Mouse (Mus musculus): ENCODE measurements around the gene Mrpl20. TPM values are rescaled to one million over a fixed set of nuclear protein-coding genes. Genes with fewer than 3 reads are reported as not detected.

Mrpl20 gene
- polyA plus RNA-seq, 1 experiment from 2014 or later, result 267 TPM

GRCm38 (mm10) chr4:155770626-155771025 lies 32.1 kb upstream of the Mrpl20 start:
- WGBS, result 45% methylated on average over 24 of the region's 24 CpGs
- peak overlapping the region; percentile 75; the same call in 1 of the 2 replicates for H3K27ac ChIP-seq (ENCODE audit: low read depth, low read length)

GRCm38 (mm10) chr4:155771706-155772105 lies 31.0 kb upstream of the Mrpl20 start:
- 79% methylated on average over 2 of the region's 2 CpGs for whole genome bisulfite sequencing
- Histone ChIP-seq H3K9ac (ENCODE audit: low read depth, low read length) (no peak overlapping the region), H3K4me1 (ENCODE audit: control insufficient read depth, insufficient read depth, low read depth, low read length) (peaks cover 29% of the 10 kb centered on the region), H3K27me3 (replicated peaks; ENCODE audit: control insufficient read depth, insufficient read depth, low read length) (peaks cover 11% of the 10 kb centered on the region), H3K36me3 (ENCODE audit: control insufficient read depth, insufficient read depth, low read length) (no peaks in the 10 kb centered on the region), H3K4me3 (ENCODE audit: low read length) (no peak overlapping the region), H3K9me3 (ENCODE audit: control insufficient read depth, low read length) (no peaks in the 10 kb centered on the region), H3K27ac (ENCODE audit: low read depth, low read length) (no peak overlapping the region), H3K4me2 (ENCODE audit: low read length) (no peak overlapping the region)
- no peak for ATAC-seq

More at GRCm38 (mm10) chr4:155770626-155771025, 32.1 kb upstream of the Mrpl20 start:
- peaks cover 11% of the 10 kb centered on the region for H3K27me3 ChIP-seq (replicated peaks; ENCODE audit: control insufficient read depth, insufficient read depth, low read length)
- H3K9ac ChIP-seq (ENCODE audit: low read depth, low read length), result peak overlapping the region; percentile 79
- no peaks in the 10 kb centered on the region for H3K36me3 ChIP-seq (ENCODE audit: control insufficient read depth, insufficient read depth, low read length)
- peak overlapping the region; percentile 48 for H3K4me3 ChIP-seq (ENCODE audit: low read length)
- peaks cover 25% of the 10 kb centered on the region for H3K4me1 ChIP-seq (ENCODE audit: control insufficient read depth, insufficient read depth, low read depth, low read length)
- H3K4me2 ChIP-seq (ENCODE audit: low read length), result peak overlapping the region; percentile 88
- H3K9me3 ChIP-seq (ENCODE audit: control insufficient read depth, low read length), result no peaks in the 10 kb centered on the region
- ATAC-seq, result no peak

GRCm38 (mm10) chr4:155772786-155773185 lies 29.9 kb upstream of the Mrpl20 start:
- no peaks in the 10 kb centered on the region for H3K36me3 ChIP-seq (ENCODE audit: control insufficient read depth, insufficient read depth, low read length)
- peaks cover 11% of the 10 kb centered on the region for H3K27me3 ChIP-seq (replicated peaks; ENCODE audit: control insufficient read depth, insufficient read depth, low read length)
- no peak overlapping the region for H3K4me3 ChIP-seq (ENCODE audit: low read length)
- no peaks in the 10 kb centered on the region for H3K9me3 ChIP-seq (ENCODE audit: control insufficient read depth, low read length)
- peaks cover 29% of the 10 kb centered on the region for H3K4me1 ChIP-seq (ENCODE audit: control insufficient read depth, insufficient read depth, low read depth, low read length)
- WGBS, result 84% methylated on average over 13 of the region's 13 CpGs
- no peak overlapping the region for H3K27ac ChIP-seq (ENCODE audit: low read depth, low read length)
- peak overlapping the region; percentile 34 for H3K4me2 ChIP-seq (ENCODE audit: low read length)
- no peak for ATAC-seq
- H3K9ac ChIP-seq (ENCODE audit: low read depth, low read length), result no peak overlapping the region

GRCm38 (mm10) chr4:155773335-155774078 lies 29.2 kb upstream of the Mrpl20 start:
- Histone ChIP-seq H3K4me2 (ENCODE audit: low read length) (peak overlapping the region; percentile 82), H3K9me3 (ENCODE audit: control insufficient read depth, low read length) (no peaks in the 10 kb centered on the region), H3K36me3 (ENCODE audit: control insufficient read depth, insufficient read depth, low read length) (no peaks in the 10 kb centered on the region), H3K4me3 (ENCODE audit: low read length) (peak overlapping the region; percentile 48), H3K27ac (ENCODE audit: low read depth, low read length) (peak overlapping the region; percentile 5; the same call in 1 of the 2 replicates), H3K4me1 (ENCODE audit: control insufficient read depth, insufficient read depth, low read depth, low read length) (peaks cover 29% of the 10 kb centered on the region), H3K27me3 (replicated peaks; ENCODE audit: control insufficient read depth, insufficient read depth, low read length) (peaks cover 11% of the 10 kb centered on the region), H3K9ac (ENCODE audit: low read depth, low read length) (peak overlapping the region; percentile 64)
- ATAC-seq, result no peak
- 37% methylated on average over 5 of the region's 5 CpGs for WGBS

GRCm38 (mm10) chr4:155774280-155774754 lies 28.4 kb upstream of the Mrpl20 start, which contains the start of gene Vwa1:
Gene Vwa1 (minus strand): TSS chr4:155774698.
- ATAC-seq, result peak; percentile 84
- Histone ChIP-seq H3K36me3 (ENCODE audit: control insufficient read depth, insufficient read depth, low read length) (no peaks in the 10 kb centered on the region), H3K9me3 (ENCODE audit: control insufficient read depth, low read length) (no peaks in the 10 kb centered on the region), H3K27ac (ENCODE audit: low read depth, low read length) (peak within 1 kb of the TSS; percentile 61), H3K27me3 (replicated peaks; ENCODE audit: control insufficient read depth, insufficient read depth, low read length) (peaks cover 11% of the 10 kb centered on the region), H3K4me3 (ENCODE audit: low read length) (peak within 1 kb of the TSS; percentile 48), H3K4me1 (ENCODE audit: control insufficient read depth, insufficient read depth, low read depth, low read length) (peaks cover 29% of the 10 kb centered on the region), H3K4me2 (ENCODE audit: low read length) (peak within 1 kb of the TSS; percentile 82), H3K9ac (ENCODE audit: low read depth, low read length) (peak within 1 kb of the TSS; percentile 64)
- WGBS, result under 1% methylated on average over 32 of the region's 35 CpGs

GRCm38 (mm10) chr4:155774971-155775740 lies 27.5 kb upstream of the Mrpl20 start:
- Histone ChIP-seq H3K27me3 (replicated peaks; ENCODE audit: control insufficient read depth, insufficient read depth, low read length) (peaks cover 11% of the 10 kb centered on the region), H3K9me3 (ENCODE audit: control insufficient read depth, low read length) (no peaks in the 10 kb centered on the region), H3K9ac (ENCODE audit: low read depth, low read length) (peak overlapping the region; percentile 64), H3K36me3 (ENCODE audit: control insufficient read depth, insufficient read depth, low read length) (no peaks in the 10 kb centered on the region), H3K27ac (ENCODE audit: low read depth, low read length) (peak overlapping the region; percentile 61), H3K4me3 (ENCODE audit: low read length) (peak overlapping the region; percentile 48), H3K4me2 (ENCODE audit: low read length) (peak overlapping the region; percentile 82), H3K4me1 (ENCODE audit: control insufficient read depth, insufficient read depth, low read depth, low read length) (peaks cover 25% of the 10 kb centered on the region)
- 50% methylated on average over 9 of the region's 9 CpGs for WGBS
- ATAC-seq, result no peak

- H3K4me3 ChIP-seq (ENCODE audit: low read length), result no peak overlapping the region
- H3K36me3 ChIP-seq (ENCODE audit: control insufficient read depth, insufficient read depth, low read length), result no peaks in the 10 kb centered on the region
- peak overlapping the region; percentile 5; the same call in 1 of the 2 replicates for H3K27ac ChIP-seq (ENCODE audit: low read depth, low read length)
- no peak overlapping the region for H3K4me2 ChIP-seq (ENCODE audit: low read length)
- no peak overlapping the region for H3K9ac ChIP-seq (ENCODE audit: low read depth, low read length)
- no peaks in the 10 kb centered on the region for H3K9me3 ChIP-seq (ENCODE audit: control insufficient read depth, low read length)
- ATAC-seq, result no peak
- peaks cover 19% of the 10 kb centered on the region for H3K4me1 ChIP-seq (ENCODE audit: control insufficient read depth, insufficient read depth, low read depth, low read length)
- WGBS, result 68% methylated on average over 3 of the region's 3 CpGs
- H3K27me3 ChIP-seq (replicated peaks; ENCODE audit: control insufficient read depth, insufficient read depth, low read length), result peaks cover 11% of the 10 kb centered on the region
Observed at GRCm38 (mm10) chr4:155775855-155776254, 26.8 kb upstream of the Mrpl20 start.

GRCm38 (mm10) chr4:155776704-155777335 lies 25.9 kb upstream of the Mrpl20 start:
- Histone ChIP-seq H3K4me1 (ENCODE audit: control insufficient read depth, insufficient read depth, low read depth, low read length) (peaks cover 18% of the 10 kb centered on the region), H3K9ac (ENCODE audit: low read depth, low read length) (no peak overlapping the region), H3K4me3 (ENCODE audit: low read length) (no peak overlapping the region), H3K9me3 (ENCODE audit: control insufficient read depth, low read length) (no peaks in the 10 kb centered on the region), H3K36me3 (ENCODE audit: control insufficient read depth, insufficient read depth, low read length) (no peaks in the 10 kb centered on the region), H3K27me3 (replicated peaks; ENCODE audit: control insufficient read depth, insufficient read depth, low read length) (peaks cover 11% of the 10 kb centered on the region), H3K4me2 (ENCODE audit: low read length) (no peak overlapping the region), H3K27ac (ENCODE audit: low read depth, low read length) (no peak overlapping the region)
- no peak for ATAC-seq
- 45% methylated on average over 2 of the region's 2 CpGs for WGBS

All from hindbrain, embryonic 16.5 days (tissue).